8 mouse cellular contexts compared by ENCODE assay signal in the genomic region with DNA sequence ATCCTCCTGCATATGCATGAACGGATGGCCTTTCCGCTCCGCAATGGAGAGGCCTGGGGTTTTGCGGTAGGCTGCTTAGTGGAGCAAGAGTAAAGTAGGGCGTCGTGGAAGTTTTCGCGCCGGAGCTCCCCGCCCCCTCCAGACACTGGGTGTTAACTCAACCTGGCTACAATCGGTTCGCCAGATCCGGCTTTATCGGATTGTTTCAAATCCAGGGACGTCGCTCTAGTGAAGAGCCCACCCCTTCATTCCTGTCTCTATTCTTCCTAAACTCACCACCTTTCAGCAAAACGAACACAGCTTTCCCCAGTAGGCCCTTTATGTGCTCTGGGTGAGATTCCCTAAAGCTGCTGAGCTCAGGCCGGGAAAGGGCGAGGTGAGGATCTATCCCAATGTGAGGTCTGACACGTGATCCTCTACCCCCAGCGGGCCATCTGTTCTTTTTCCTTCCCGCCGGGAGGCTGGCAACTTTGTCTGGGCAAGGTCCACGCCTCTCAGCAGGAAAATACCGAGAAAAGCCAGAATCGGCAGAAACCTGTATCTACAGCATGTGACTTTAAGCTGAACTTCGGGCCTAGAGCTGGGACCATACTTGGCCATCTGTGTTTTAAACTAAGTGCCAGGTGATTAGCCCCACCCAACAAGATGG. TPM values are rescaled to one million over a fixed set of nuclear protein-coding genes. Genes with fewer than 3 reads are reported as not detected.
DNase-seq lines count a peak whose midpoint lies in the region; ATAC-seq and TF ChIP-seq lines count a peak whose summit lies in the region.

No protein-coding gene starts in this region.

- H3K27me3 ChIP-seq in hindbrain, postnatal 0 days (ENCODE audit: insufficient read depth, low read length) = peaks cover 7% of the 10 kb centered on the region; the same call in 1 of the 2 replicates
- peaks cover 44% of the 10 kb centered on the region for H3K27me3 ChIP-seq in limb, embryonic 15.5 days
- no peaks in the 10 kb centered on the region for H3K27me3 ChIP-seq in myocyte (ENCODE audit: control insufficient read depth, insufficient read depth, insufficient read length)

- H3K9ac ChIP-seq in hindbrain, postnatal 0 days (replicated peaks; ENCODE audit: low read length) = peak overlapping the region; percentile 43; the same call in 1 of the 2 replicates
- 0 out of 2 replicates have a peak overlapping the region, but pooled peaks have one; percentile 21 for H3K9ac ChIP-seq in limb, embryonic 15.5 days

- peak overlapping the region; percentile 72 for H3K27ac ChIP-seq in hindbrain, postnatal 0 days
- no peak overlapping the region for H3K27ac ChIP-seq in limb, embryonic 15.5 days

- no peaks in the 10 kb centered on the region for H3K9me3 ChIP-seq in hindbrain, postnatal 0 days (ENCODE audit: low read length)
- H3K9me3 ChIP-seq in limb, embryonic 15.5 days = no peaks in the 10 kb centered on the region

- WGBS in hindbrain, postnatal 0 days = 2% methylated on average over 27 of the region's 27 CpGs
- WGBS in limb, embryonic 15.5 days = 3% methylated on average over 27 of the region's 27 CpGs

- peak overlapping the region; percentile 39 for H3K4me3 ChIP-seq in hindbrain, postnatal 0 days (ENCODE audit: low read length)
- peak overlapping the region; percentile 43 for H3K4me3 ChIP-seq in limb, embryonic 15.5 days
- H3K4me3 ChIP-seq in myocyte = peak overlapping the region; percentile 24

- peak overlapping the region; percentile 58 for H3ac ChIP-seq in myocyte (ENCODE audit: control insufficient read depth, insufficient read length)

- no peaks in the 10 kb centered on the region for H3K79me2 ChIP-seq in myocyte (ENCODE audit: control insufficient read depth, insufficient read depth)

- peak; percentile 54 for TF ChIP-seq POLR2A in myocyte (IDR thresholded peaks at IDR 0.05; ENCODE audit: insufficient read length, low read depth)

- no peak for ATAC-seq in hindbrain, postnatal 0 days
- no peak for ATAC-seq in limb, embryonic 15.5 days (ENCODE audit: insufficient number of reproducible peaks, low FRiP score, low TSS enrichment, low read depth)

- peak; percentile 49 for DNase-seq in urinary bladder, adult 2 months (ENCODE audit: low spot score)
- DNase-seq in urinary bladder, postnatal 10 days (ENCODE audit: low spot score) = no peak
- peak; percentile 98 for DNase-seq in cerebellum, postnatal 10 days
- DNase-seq in gastrocnemius, postnatal 10 days = peak; percentile 53
- DNase-seq in hindbrain, postnatal 0 days (ENCODE audit: low spot score) = peak; percentile 64
- DNase-seq in thymus, postnatal 0 days (ENCODE audit: low spot score) = no peak

- TF ChIP-seq CTCF in hindbrain, postnatal 0 days (IDR thresholded peaks at IDR 0.05; ENCODE audit: low read depth) = no peak

- peak overlapping the region; percentile 68 for H3K4me2 ChIP-seq in hindbrain, postnatal 0 days (ENCODE audit: low read depth, low read length)
- peak overlapping the region; percentile 83 for H3K4me2 ChIP-seq in limb, embryonic 15.5 days
- H3K4me2 ChIP-seq in myocyte (ENCODE audit: low read depth) = peak overlapping the region; percentile 97

- no peaks in the 10 kb centered on the region for H3K36me3 ChIP-seq in hindbrain, postnatal 0 days (ENCODE audit: insufficient read depth, low read length)
- H3K36me3 ChIP-seq in limb, embryonic 15.5 days = no peaks in the 10 kb centered on the region
- no peaks in the 10 kb centered on the region for H3K36me3 ChIP-seq in myocyte (ENCODE audit: control insufficient read depth, insufficient read depth)

- peaks cover 31% of the 10 kb centered on the region for H3K4me1 ChIP-seq in hindbrain, postnatal 0 days (ENCODE audit: insufficient read depth, low read length)
- peaks cover 44% of the 10 kb centered on the region for H3K4me1 ChIP-seq in limb, embryonic 15.5 days

TF ChIP-seq in myocyte, 11 proteins besides CTCF, POLR2A, EP300 and RAD21:
- peak; percentile 74 for TF ChIP-seq USF1 (IDR thresholded peaks at IDR 0.05; ENCODE audit: low read depth)
- peak in 1 of 3 experiments; percentile 47 for TF ChIP-seq MYOG (IDR thresholded peaks at IDR 0.05; ENCODE audit: control insufficient read depth in 1 of 3, insufficient read depth in 1 of 3, insufficient read length in 2 of 3, low read depth in 2 of 3)
- TF ChIP-seq MAX (IDR thresholded peaks at IDR 0.05; ENCODE audit: low read depth) = peak; percentile 26
- peak; percentile 16 for TF ChIP-seq POLR2AphosphoS2 (IDR thresholded peaks at IDR 0.05; ENCODE audit: insufficient read length, low read depth)
- no peak for TF ChIP-seq TCF3 (IDR thresholded peaks at IDR 0.05; ENCODE audit: insufficient read length, low read depth)
- TF ChIP-seq REST (IDR thresholded peaks at IDR 0.05; ENCODE audit: insufficient read depth, insufficient read length) = no peak
- TF ChIP-seq MYOD1 (IDR thresholded peaks at IDR 0.05; ENCODE audit: control insufficient read depth in 1 of 3, insufficient read length in 2 of 3, low read depth in 2 of 3) = peak in 1 of 3 experiments; percentile 66
TF ChIP-seq in myocyte: peak in this region for 5.

RNA-seq across cellular contexts. Expression of a gene that starts 4.7 kb away (rescaled TPM):
- 58.6 and 73.7 TPM in 2 replicates for polyA plus RNA-seq in urinary bladder, adult 2 months (2012; rRNA removed)
- total RNA-seq in gastrocnemius, postnatal 10 days (2021) = 10 to 100 TPM; 50.4 to 83.1 TPM
- 19.1 and 20.1 TPM in 2 replicates for total RNA-seq in hindbrain, postnatal 0 days (2014; rRNA removed)
- polyA plus RNA-seq in hindbrain, postnatal 0 days (2015; fragmentation: Nextera tagmentation; extraction: Ambion mirVana) = 9.5 and 10.5 TPM in 2 replicates
- polyA plus RNA-seq in limb, embryonic 15.5 days (2015; fragmentation: Nextera tagmentation; extraction: Ambion mirVana) = 3.9 and 4.6 TPM in 2 replicates
- 7.1 TPM for polyA plus RNA-seq in myocyte (2012; fragmentation: generic; extraction: Trizol)
- 2.7 and 2.8 TPM in 2 replicates for polyA plus RNA-seq in thymus, postnatal 0 days (2015; fragmentation: Nextera tagmentation; extraction: Ambion mirVana)

Comparison
In these comparisons a context has a peak if more than half of its experiments do, and no peak if none do; other contexts are left out.
1. DNase-seq: peak in urinary bladder, adult 2 months (single experiment), cerebellum, postnatal 10 days (2 of 2), gastrocnemius, postnatal 10 days (single experiment) and hindbrain, postnatal 0 days (single experiment); none in urinary bladder, postnatal 10 days (single experiment) and thymus, postnatal 0 days (single experiment).
2. Peak in every context shown above with its lines, with median percentiles within 50 percentile points of each other: H3K4me2 ChIP-seq and H3K4me3 ChIP-seq.